Mouse (Mus musculus) CH12.LX (cell line): Measurements from ENCODE around the gene Pdzd3.

Experiments
- BHLHE40 ChIP-seq: IDR thresholded peaks from 2 replicates; pipeline ENCODE4 v1.6.1; 2011; ENCODE audit warnings: mild to moderate bottlenecking, low read depth, low read length, improper control_type of control experiment
- CHD2 ChIP-seq: IDR thresholded peaks from 2 replicates; pipeline ENCODE4 v1.6.1; 2011; ENCODE audit warnings: low read length, improper control_type of control experiment
- CTCF ChIP-seq, 2 experiments: IDR thresholded peaks in 1 of 2; conservative IDR thresholded peaks in 1 of 2; 2 replicates each; pipeline ENCODE4 v1.5.1; 2011 to 2012; ENCODE audit warnings: low read depth in 2 of 2, low read length in 2 of 2, improper control_type of control experiment in 1 of 2, inconsistent platforms in 1 of 2, mild to moderate bottlenecking in 1 of 2, moderate library complexity in 1 of 2
- KAT2A ChIP-seq: IDR thresholded peaks from 2 replicates; pipeline ENCODE4 v1.6.1; 2012; ENCODE audit warnings: low read length, improper control_type of control experiment, inconsistent platforms; ENCODE audit not compliant: insufficient replicate concordance
- NRF1 ChIP-seq: IDR thresholded peaks from 2 replicates; pipeline ENCODE4 v1.6.1; 2014; ENCODE audit warnings: low read depth, mild to moderate bottlenecking, inconsistent platforms, low read length, improper control_type of control experiment, moderate library complexity
- POLR2A ChIP-seq: IDR thresholded peaks from 2 replicates; pipeline ENCODE4 v1.6.1; 2011; ENCODE audit warnings: low read depth, mild to moderate bottlenecking, improper control_type of control experiment, low read length
- RAD21 ChIP-seq: IDR thresholded peaks from 2 replicates; pipeline ENCODE4 v1.6.1; 2011; ENCODE audit warnings: low read depth, mild to moderate bottlenecking, low read length, improper control_type of control experiment, moderate library complexity

DNA sequence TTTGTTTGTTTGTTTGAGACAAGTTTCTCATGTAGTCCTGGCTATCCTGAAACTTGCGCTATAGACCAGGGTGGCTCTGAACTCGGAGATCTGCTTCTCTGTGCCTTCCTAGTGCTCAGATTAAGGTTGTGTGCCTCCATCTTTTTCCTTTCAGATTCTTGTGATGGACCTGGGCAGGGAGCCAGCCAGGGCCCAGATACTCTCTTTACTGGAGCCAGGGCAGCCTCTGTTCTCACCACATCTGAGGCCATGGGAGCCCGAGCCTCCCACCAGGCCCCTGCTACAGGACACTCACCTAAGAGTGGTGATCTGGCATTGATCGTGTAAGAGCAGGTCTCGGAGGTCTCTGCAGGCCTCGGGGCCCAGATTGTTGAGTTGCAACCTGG is 3.9 kb upstream of the Pdzd3 start:
- TF ChIP-seq CHD2, result no peak
- TF ChIP-seq CTCF (conservative IDR thresholded peaks at IDR 0.05 in 1 of 2, IDR thresholded peaks at IDR 0.05 in 1 of 2; ENCODE audit: low read depth in 2 of 2, low read length in 2 of 2), result no peak
- TF ChIP-seq NRF1, result no peak
- no peak for TF ChIP-seq BHLHE40
- TF ChIP-seq POLR2A, result no peak
- no peak for TF ChIP-seq KAT2A
- TF ChIP-seq RAD21, result no peak
